Mouse (Mus musculus): ENCODE measurements around the gene Syne1.

Gene Syne1

GRCm38 (mm10) chr10:5067113-5067512, 484.2 kb downstream of the Syne1 start:
- DNase-seq (ENCODE audit: low spot score in 2 of 2), result no peak

GRCm38 (mm10) chr10:5059983-5060382, 491.3 kb downstream of the Syne1 start:
- no peak for DNase-seq (ENCODE audit: low spot score in 2 of 2)

- no peak for DNase-seq (ENCODE audit: low spot score in 2 of 2)
Measured at GRCm38 (mm10) chr10:5058876-5059275, 492.4 kb downstream of the Syne1 start.

GRCm38 (mm10) chr10:5057661-5058060, 493.6 kb downstream of the Syne1 start:
- DNase-seq (ENCODE audit: low spot score in 2 of 2), result no peak

- DNase-seq (ENCODE audit: low spot score in 2 of 2), result no peak
Measured at GRCm38 (mm10) chr10:5056940-5057339, 494.3 kb downstream of the Syne1 start.

- DNase-seq (ENCODE audit: low spot score in 2 of 2), result no peak
Measured at GRCm38 (mm10) chr10:5056243-5056735, 495.0 kb downstream of the Syne1 start.

- DNase-seq (ENCODE audit: low spot score in 2 of 2), result no peak
Measured at GRCm38 (mm10) chr10:5045671-5046070, 505.6 kb downstream of the Syne1 start.

GRCm38 (mm10) chr10:5045213-5045612, 506.1 kb downstream of the Syne1 start:
- no peak for DNase-seq (ENCODE audit: low spot score in 2 of 2)

GRCm38 (mm10) chr10:5044481-5044880, 506.8 kb downstream of the Syne1 start:
- DNase-seq (ENCODE audit: low spot score in 2 of 2), result no peak

- DNase-seq (ENCODE audit: low spot score in 2 of 2), result no peak
Measured at GRCm38 (mm10) chr10:5041254-5041653, 510.0 kb downstream of the Syne1 start.

GRCm38 (mm10) chr10:5032192-5033048, 518.9 kb downstream of the Syne1 start:
- no peak for DNase-seq (ENCODE audit: low spot score in 2 of 2)

GRCm38 (mm10) chr10:5029883-5030282, 521.4 kb downstream of the Syne1 start:
- DNase-seq (ENCODE audit: low spot score in 2 of 2), result no peak

- DNase-seq (ENCODE audit: low spot score in 2 of 2), result no peak
Measured at GRCm38 (mm10) chr10:5029161-5029560, 522.1 kb downstream of the Syne1 start.

GRCm38 (mm10) chr10:5028301-5028700, 523.0 kb downstream of the Syne1 start:
- no peak for DNase-seq (ENCODE audit: low spot score in 2 of 2)

GRCm38 (mm10) chr10:5027208-5027607, 524.1 kb downstream of the Syne1 start:
- no peak for DNase-seq (ENCODE audit: low spot score in 2 of 2)

- DNase-seq (ENCODE audit: low spot score in 2 of 2), result no peak
Measured at GRCm38 (mm10) chr10:5025906-5026305, 525.4 kb downstream of the Syne1 start.

GRCm38 (mm10) chr10:5017148-5017547, 534.1 kb downstream of the Syne1 start:
- no peak for DNase-seq (ENCODE audit: low spot score in 2 of 2)

GRCm38 (mm10) chr10:5014976-5015375, 536.3 kb downstream of the Syne1 start:
- no peak for DNase-seq (ENCODE audit: low spot score in 2 of 2)

- DNase-seq (ENCODE audit: low spot score in 2 of 2), result no peak
Measured at GRCm38 (mm10) chr10:5012004-5012403, 539.3 kb downstream of the Syne1 start.

- no peak for DNase-seq (ENCODE audit: low spot score in 2 of 2)
Measured at GRCm38 (mm10) chr10:5008795-5009366, 542.4 kb downstream of the Syne1 start.

GRCm38 (mm10) chr10:4996592-4996991, 554.7 kb downstream of the Syne1 start:
- DNase-seq (ENCODE audit: low spot score in 2 of 2), result no peak

GRCm38 (mm10) chr10:4993802-4994201, 557.5 kb downstream of the Syne1 start:
- DNase-seq (ENCODE audit: low spot score in 2 of 2), result no peak

- DNase-seq (ENCODE audit: low spot score in 2 of 2), result no peak
Measured at GRCm38 (mm10) chr10:4983919-4984318, 567.4 kb downstream of the Syne1 start.

Data from spleen, postnatal 14 days (tissue).